Mouse (Mus musculus): ENCODE data around the gene Smurf2. TPM values are rescaled to one million over a fixed set of nuclear protein-coding genes. Genes with fewer than 3 reads are reported as not detected.

Gene Smurf2
- polyA plus RNA-seq, 1 experiment from 2014 or later, result 16.4 TPM

DNA sequence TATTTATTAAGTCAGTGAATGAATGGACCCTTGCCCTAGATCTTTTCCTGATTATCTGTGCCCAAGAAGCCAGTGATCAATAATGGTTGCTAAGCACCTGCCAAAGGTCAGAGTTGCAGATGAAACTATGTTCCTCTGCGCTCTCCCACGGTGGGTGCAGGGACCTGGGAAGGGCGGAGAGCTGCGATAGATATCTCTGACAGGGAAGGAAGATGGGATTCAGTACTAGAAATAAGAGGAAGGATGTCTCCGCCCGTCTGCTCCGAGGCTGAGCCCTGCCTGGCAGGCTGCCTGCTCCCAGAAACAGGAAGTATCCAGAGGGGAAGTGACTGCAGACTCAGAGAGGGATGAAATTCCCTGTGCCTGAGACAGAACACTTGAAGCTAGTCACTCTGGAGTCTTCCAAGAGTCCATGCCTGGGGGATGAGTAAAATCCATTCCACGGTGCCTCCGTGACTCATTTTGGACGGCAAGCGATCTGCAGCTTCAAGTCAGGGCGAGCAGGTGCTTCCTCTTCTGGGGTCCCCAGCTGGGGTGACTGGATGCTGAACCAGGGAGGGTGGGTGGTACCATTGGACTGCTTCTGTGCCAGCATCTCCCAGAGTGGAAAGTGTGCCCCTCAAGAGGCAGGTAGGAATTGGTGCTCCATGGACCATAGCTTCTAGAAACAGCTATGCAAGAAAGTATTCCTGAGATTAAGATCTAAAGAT, 36.9 kb upstream of the Smurf2 start:
- H3K9ac ChIP-seq (ENCODE audit: low read length), result 0 out of 2 replicates have a peak overlapping the region, but pooled peaks have one; percentile 29
- peak overlapping the region; percentile 74 for H3K27ac ChIP-seq (ENCODE audit: low read length)
- peak; percentile 73 for ATAC-seq (ENCODE audit: low read depth)
- 44% methylated on average over 12 of the region's 12 CpGs for WGBS
- H3K4me2 ChIP-seq (ENCODE audit: low read depth, low read length), result peak overlapping the region; percentile 33
- H3K9me3 ChIP-seq (ENCODE audit: control insufficient read depth, low read length), result no peaks in the 10 kb centered on the region
- no peak overlapping the region for H3K4me3 ChIP-seq (ENCODE audit: low read length)
- peaks cover 22% of the 10 kb centered on the region for H3K4me1 ChIP-seq (replicated peaks; ENCODE audit: control insufficient read depth, insufficient read depth, low read length)
- H3K36me3 ChIP-seq (ENCODE audit: control insufficient read depth, insufficient read depth, low read length), result no peaks in the 10 kb centered on the region
- no peaks in the 10 kb centered on the region for H3K27me3 ChIP-seq (ENCODE audit: control insufficient read depth, insufficient read depth, low read depth, low read length)

DNA sequence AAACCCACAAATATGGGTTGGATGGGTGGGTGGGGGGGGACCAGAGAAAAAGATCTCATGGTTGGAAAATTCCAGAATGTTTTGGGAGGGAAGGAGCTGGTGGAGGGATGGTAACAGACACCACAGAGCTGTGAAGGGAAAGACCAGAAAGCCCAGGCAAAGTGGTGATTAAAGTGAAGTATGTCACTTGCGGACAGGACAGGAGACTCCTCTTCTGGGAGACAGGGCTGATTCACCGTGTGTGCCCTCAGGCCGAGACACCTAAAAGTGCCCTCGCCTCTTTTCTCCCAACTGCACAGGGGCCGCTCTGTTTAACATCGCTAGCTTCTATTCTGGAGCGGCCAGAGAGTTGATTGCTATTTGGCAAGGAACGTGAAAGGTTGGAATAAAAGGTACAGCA, 34.1 kb upstream of the Smurf2 start:
- ATAC-seq (ENCODE audit: low read depth), result no peak
- Histone ChIP-seq H3K27ac (ENCODE audit: low read length) (no peak overlapping the region), H3K4me2 (ENCODE audit: low read depth, low read length) (no peak overlapping the region), H3K27me3 (ENCODE audit: control insufficient read depth, insufficient read depth, low read depth, low read length) (no peaks in the 10 kb centered on the region), H3K4me3 (ENCODE audit: low read length) (no peak overlapping the region), H3K9me3 (ENCODE audit: control insufficient read depth, low read length) (no peaks in the 10 kb centered on the region), H3K9ac (ENCODE audit: low read length) (no peak overlapping the region), H3K4me1 (replicated peaks; ENCODE audit: control insufficient read depth, insufficient read depth, low read length) (peaks cover 6% of the 10 kb centered on the region; the same call in 1 of the 2 replicates), H3K36me3 (ENCODE audit: control insufficient read depth, insufficient read depth, low read length) (no peaks in the 10 kb centered on the region)
- 64% methylated on average over 8 of the region's 8 CpGs for WGBS

DNA sequence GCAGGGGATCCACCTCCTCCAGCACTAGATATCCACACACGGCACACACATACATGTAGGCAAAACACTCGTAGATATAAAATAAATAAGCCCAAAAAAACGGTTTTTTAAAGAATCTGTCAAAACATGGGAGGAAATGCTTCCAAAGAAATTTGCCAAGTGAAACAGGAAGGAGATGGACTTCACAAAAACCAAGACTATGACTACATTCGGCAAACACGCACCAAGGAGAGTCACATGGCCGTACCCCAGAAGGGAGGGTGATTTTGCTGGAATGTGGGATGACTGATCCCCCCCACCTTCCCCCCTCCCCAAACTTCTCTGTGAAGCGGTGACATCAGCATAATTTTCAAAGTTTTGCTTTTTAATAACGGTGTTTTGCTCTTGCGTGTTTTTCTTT, 33.6 kb upstream of the Smurf2 start:
- H3K4me3 ChIP-seq (ENCODE audit: low read length), result no peak overlapping the region
- H3K9ac ChIP-seq (ENCODE audit: low read length), result no peak overlapping the region
- H3K4me2 ChIP-seq (ENCODE audit: low read depth, low read length), result no peak overlapping the region
- ATAC-seq (ENCODE audit: low read depth), result no peak
- WGBS, result 60% methylated on average over 9 of the region's 9 CpGs
- H3K36me3 ChIP-seq (ENCODE audit: control insufficient read depth, insufficient read depth, low read length), result no peaks in the 10 kb centered on the region
- H3K27ac ChIP-seq (ENCODE audit: low read length), result no peak overlapping the region
- H3K27me3 ChIP-seq (ENCODE audit: control insufficient read depth, insufficient read depth, low read depth, low read length), result no peaks in the 10 kb centered on the region
- H3K4me1 ChIP-seq (replicated peaks; ENCODE audit: control insufficient read depth, insufficient read depth, low read length), result peaks cover 6% of the 10 kb centered on the region; the same call in 1 of the 2 replicates
- H3K9me3 ChIP-seq (ENCODE audit: control insufficient read depth, low read length), result no peaks in the 10 kb centered on the region

DNA sequence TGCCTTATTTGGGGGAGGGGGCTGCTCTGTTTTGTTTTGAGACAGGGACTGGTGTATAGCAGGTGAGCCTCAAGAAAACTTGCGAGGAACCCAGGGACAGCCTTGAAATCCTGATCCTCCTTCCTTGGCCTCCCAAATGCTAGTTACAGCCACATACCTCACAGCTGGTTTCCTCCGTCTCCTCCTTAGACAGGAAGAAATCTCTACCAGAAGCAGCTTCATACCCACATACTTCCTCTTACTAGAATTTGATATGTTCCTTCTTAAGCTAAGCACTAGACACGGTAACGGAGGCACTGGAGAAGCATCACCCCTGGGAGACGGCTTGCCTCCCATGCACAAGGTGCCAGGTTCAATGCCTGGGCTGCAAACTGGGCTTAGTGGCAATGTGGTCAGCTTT, 16.8 kb upstream of the Smurf2 start:
- Histone ChIP-seq H3K27ac (ENCODE audit: low read length) (no peak overlapping the region), H3K4me1 (replicated peaks; ENCODE audit: control insufficient read depth, insufficient read depth, low read length) (no peaks in the 10 kb centered on the region), H3K9me3 (ENCODE audit: control insufficient read depth, low read length) (no peaks in the 10 kb centered on the region), H3K4me3 (ENCODE audit: low read length) (no peak overlapping the region), H3K4me2 (ENCODE audit: low read depth, low read length) (no peak overlapping the region), H3K9ac (ENCODE audit: low read length) (no peak overlapping the region), H3K27me3 (ENCODE audit: control insufficient read depth, insufficient read depth, low read depth, low read length) (no peaks in the 10 kb centered on the region), H3K36me3 (ENCODE audit: control insufficient read depth, insufficient read depth, low read length) (no peaks in the 10 kb centered on the region)
- 72% methylated on average over 5 of the region's 5 CpGs for WGBS
- no peak for ATAC-seq (ENCODE audit: low read depth)

DNA sequence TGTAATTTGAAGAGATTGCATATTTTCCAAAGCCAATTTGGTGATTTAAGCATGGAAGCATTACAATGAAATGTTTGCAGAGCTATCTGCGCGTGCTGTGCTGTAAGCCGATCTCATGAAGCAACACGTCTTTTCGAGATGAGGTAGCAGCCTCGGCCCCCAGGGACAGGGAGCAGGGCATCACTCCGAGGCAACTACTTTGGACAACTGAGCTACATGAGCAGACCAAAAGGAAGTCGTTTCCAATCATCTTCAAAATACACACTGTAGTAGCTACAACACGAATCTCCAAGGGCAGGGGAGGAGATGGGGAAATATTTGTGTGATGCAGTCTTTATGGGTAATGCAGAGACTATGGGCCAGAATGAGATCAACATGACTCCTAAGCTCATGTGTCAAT, 9.9 kb upstream of the Smurf2 start:
- H3K36me3 ChIP-seq (ENCODE audit: control insufficient read depth, insufficient read depth, low read length), result no peaks in the 10 kb centered on the region
- H3K27me3 ChIP-seq (ENCODE audit: control insufficient read depth, insufficient read depth, low read depth, low read length), result no peaks in the 10 kb centered on the region
- no peak overlapping the region for H3K4me3 ChIP-seq (ENCODE audit: low read length)
- no peak overlapping the region for H3K4me2 ChIP-seq (ENCODE audit: low read depth, low read length)
- no peak for ATAC-seq (ENCODE audit: low read depth)
- H3K27ac ChIP-seq (ENCODE audit: low read length), result no peak overlapping the region
- H3K9ac ChIP-seq (ENCODE audit: low read length), result no peak overlapping the region
- no peaks in the 10 kb centered on the region for H3K9me3 ChIP-seq (ENCODE audit: control insufficient read depth, low read length)
- H3K4me1 ChIP-seq (replicated peaks; ENCODE audit: control insufficient read depth, insufficient read depth, low read length), result no peaks in the 10 kb centered on the region
- WGBS, result 55% methylated on average over 9 of the region's 9 CpGs

DNA sequence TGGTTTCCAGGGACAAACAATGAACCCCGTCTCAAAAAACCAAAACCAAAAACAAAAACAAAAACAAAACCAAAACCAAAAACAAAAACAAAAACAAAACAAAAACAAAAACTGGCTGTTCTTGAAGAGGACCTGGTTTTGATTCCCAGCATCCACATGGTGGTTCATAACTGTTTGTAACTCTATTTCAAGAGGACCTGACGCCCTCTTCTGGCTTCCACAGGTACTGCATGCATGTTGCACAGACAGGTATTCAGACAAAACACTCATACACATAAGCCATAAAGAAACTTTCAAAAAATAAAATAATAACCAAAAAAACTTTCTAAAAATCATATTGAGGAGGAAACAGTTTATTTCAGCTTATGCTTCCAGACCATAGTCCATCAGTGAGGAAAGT, 8.4 kb upstream of the Smurf2 start:
- no peak overlapping the region for H3K4me3 ChIP-seq (ENCODE audit: low read length)
- WGBS, result 53% methylated on average over 2 of the region's 2 CpGs
- no peaks in the 10 kb centered on the region for H3K9me3 ChIP-seq (ENCODE audit: control insufficient read depth, low read length)
- no peaks in the 10 kb centered on the region for H3K36me3 ChIP-seq (ENCODE audit: control insufficient read depth, insufficient read depth, low read length)
- H3K27me3 ChIP-seq (ENCODE audit: control insufficient read depth, insufficient read depth, low read depth, low read length), result no peaks in the 10 kb centered on the region
- no peak overlapping the region for H3K4me2 ChIP-seq (ENCODE audit: low read depth, low read length)
- H3K27ac ChIP-seq (ENCODE audit: low read length), result no peak overlapping the region
- no peak overlapping the region for H3K9ac ChIP-seq (ENCODE audit: low read length)
- no peaks in the 10 kb centered on the region for H3K4me1 ChIP-seq (replicated peaks; ENCODE audit: control insufficient read depth, insufficient read depth, low read length)
- ATAC-seq (ENCODE audit: low read depth), result no peak

DNA sequence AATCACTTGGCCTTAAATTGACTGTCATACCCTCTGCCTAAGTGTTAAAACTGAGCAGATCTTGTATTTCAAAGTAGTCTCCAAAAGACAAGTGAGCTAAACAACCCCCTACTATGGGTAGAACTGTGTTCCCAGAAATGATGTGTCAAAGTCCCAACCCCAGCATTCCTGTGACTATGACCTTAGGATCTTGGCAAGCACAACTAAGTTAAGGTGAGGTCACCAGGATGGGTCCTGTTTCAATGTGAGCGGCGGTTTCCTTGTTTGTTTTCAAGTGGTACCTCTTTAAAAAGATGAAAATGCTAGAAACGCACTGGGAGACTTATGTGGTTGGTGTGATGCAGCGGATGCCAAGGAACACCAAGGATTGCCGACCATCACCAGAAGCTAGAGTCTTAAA, 7.4 kb upstream of the Smurf2 start:
- Histone ChIP-seq H3K4me1 (replicated peaks; ENCODE audit: control insufficient read depth, insufficient read depth, low read length) (no peaks in the 10 kb centered on the region), H3K4me3 (ENCODE audit: low read length) (no peak overlapping the region), H3K36me3 (ENCODE audit: control insufficient read depth, insufficient read depth, low read length) (no peaks in the 10 kb centered on the region), H3K27ac (ENCODE audit: low read length) (no peak overlapping the region), H3K4me2 (ENCODE audit: low read depth, low read length) (no peak overlapping the region), H3K9me3 (ENCODE audit: control insufficient read depth, low read length) (no peaks in the 10 kb centered on the region), H3K27me3 (ENCODE audit: control insufficient read depth, insufficient read depth, low read depth, low read length) (no peaks in the 10 kb centered on the region), H3K9ac (ENCODE audit: low read length) (no peak overlapping the region)
- ATAC-seq (ENCODE audit: low read depth), result no peak
- WGBS, result 96% methylated on average over 5 of the region's 5 CpGs

DNA sequence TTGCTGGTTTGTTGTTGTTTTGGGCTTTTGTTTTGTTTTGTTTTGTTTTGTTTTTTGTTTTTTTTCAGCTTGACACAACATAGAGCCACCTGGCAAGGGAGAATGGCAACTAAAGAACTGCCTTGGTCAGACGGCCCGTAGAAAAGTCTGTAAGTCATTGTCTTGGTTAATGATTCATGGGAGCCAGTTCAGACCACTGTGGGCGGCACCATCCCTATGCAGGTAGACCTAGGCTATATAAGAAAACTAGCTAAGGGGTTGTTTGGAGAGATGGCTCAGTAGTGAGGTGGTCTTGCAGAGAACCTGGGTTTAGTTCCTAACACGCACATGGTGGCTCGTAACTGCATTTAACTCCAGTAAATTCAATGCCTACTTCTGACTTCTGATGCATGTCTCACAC, 6.7 kb upstream of the Smurf2 start:
- Histone ChIP-seq H3K9me3 (ENCODE audit: control insufficient read depth, low read length) (no peaks in the 10 kb centered on the region), H3K4me1 (replicated peaks; ENCODE audit: control insufficient read depth, insufficient read depth, low read length) (no peaks in the 10 kb centered on the region), H3K4me3 (ENCODE audit: low read length) (no peak overlapping the region), H3K27me3 (ENCODE audit: control insufficient read depth, insufficient read depth, low read depth, low read length) (no peaks in the 10 kb centered on the region), H3K36me3 (ENCODE audit: control insufficient read depth, insufficient read depth, low read length) (no peaks in the 10 kb centered on the region), H3K27ac (ENCODE audit: low read length) (no peak overlapping the region), H3K9ac (ENCODE audit: low read length) (no peak overlapping the region), H3K4me2 (ENCODE audit: low read depth, low read length) (no peak overlapping the region)
- 94% methylated on average over 5 of the region's 5 CpGs for WGBS
- ATAC-seq (ENCODE audit: low read depth), result no peak

DNA sequence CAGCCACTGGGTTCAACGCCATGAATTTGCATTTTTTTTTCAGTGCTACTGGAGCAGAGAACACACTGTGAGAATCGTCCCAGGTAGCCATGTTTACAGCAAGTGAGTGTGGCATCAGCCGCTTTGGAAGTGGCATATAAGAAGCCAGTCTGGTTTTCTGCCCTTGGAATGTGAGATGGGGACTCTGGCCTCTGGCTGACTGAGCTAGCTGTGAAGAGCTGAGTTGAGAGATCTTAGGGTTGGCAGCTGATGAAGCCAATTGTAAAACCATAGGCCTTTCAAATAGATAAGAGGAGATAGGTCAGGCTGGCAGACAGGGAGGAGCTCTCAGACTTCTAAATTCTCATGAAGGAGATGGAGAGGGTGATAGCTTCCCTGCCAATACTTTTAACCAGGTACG, 6.2 kb upstream of the Smurf2 start:
- Histone ChIP-seq H3K4me2 (ENCODE audit: low read depth, low read length) (no peak overlapping the region), H3K9me3 (ENCODE audit: control insufficient read depth, low read length) (no peaks in the 10 kb centered on the region), H3K4me1 (replicated peaks; ENCODE audit: control insufficient read depth, insufficient read depth, low read length) (no peaks in the 10 kb centered on the region), H3K27me3 (ENCODE audit: control insufficient read depth, insufficient read depth, low read depth, low read length) (no peaks in the 10 kb centered on the region), H3K36me3 (ENCODE audit: control insufficient read depth, insufficient read depth, low read length) (no peaks in the 10 kb centered on the region), H3K4me3 (ENCODE audit: low read length) (no peak overlapping the region), H3K27ac (ENCODE audit: low read length) (no peak overlapping the region), H3K9ac (ENCODE audit: low read length) (no peak overlapping the region)
- WGBS, result 69% methylated on average over 4 of the region's 4 CpGs
- ATAC-seq (ENCODE audit: low read depth), result no peak
